Mouse (Mus musculus): Measurements from ENCODE around the gene Tbcel. TPM values are rescaled to one million over a fixed set of nuclear protein-coding genes. Genes with fewer than 3 reads are reported as not detected.

Tbcel gene
- polyA plus RNA-seq, 1 experiment from 2014 or later = 5.3 TPM

GRCm38 (mm10) chr9:42484667-42485066, 22.9 kb downstream of the Tbcel start:
- Histone ChIP-seq H3K36me3 (no peaks in the 10 kb centered on the region), H3K9ac (replicated peaks) (no peak overlapping the region), H3K9me3 (no peaks in the 10 kb centered on the region), H3K4me2 (no peak overlapping the region), H3K4me3 (replicated peaks) (no peak overlapping the region), H3K4me1 (replicated peaks) (no peaks in the 10 kb centered on the region), H3K27me3 (no peaks in the 10 kb centered on the region), H3K27ac (no peak overlapping the region)
- 85% methylated on average over 1 of the region's 1 CpGs for WGBS
- no peak for ATAC-seq (ENCODE audit: insufficient number of reproducible peaks, insufficient read depth, low FRiP score, low TSS enrichment, low read depth)

GRCm38 (mm10) chr9:42482944-42483343, 24.7 kb downstream of the Tbcel start:
- Histone ChIP-seq H3K9ac (replicated peaks) (no peak overlapping the region), H3K4me3 (replicated peaks) (no peak overlapping the region), H3K4me2 (no peak overlapping the region), H3K36me3 (no peaks in the 10 kb centered on the region), H3K27ac (no peak overlapping the region), H3K4me1 (replicated peaks) (no peaks in the 10 kb centered on the region), H3K27me3 (no peaks in the 10 kb centered on the region), H3K9me3 (no peaks in the 10 kb centered on the region)
- 86% methylated on average over 1 of the region's 1 CpGs for WGBS
- ATAC-seq (ENCODE audit: insufficient number of reproducible peaks, insufficient read depth, low FRiP score, low TSS enrichment, low read depth) = no peak

GRCm38 (mm10) chr9:42476166-42476565, 31.4 kb downstream of the Tbcel start:
- Histone ChIP-seq H3K9ac (replicated peaks) (no peak overlapping the region), H3K27me3 (peaks cover 2% of the 10 kb centered on the region; the same call in 1 of the 2 replicates), H3K9me3 (no peaks in the 10 kb centered on the region), H3K4me2 (no peak overlapping the region), H3K4me1 (replicated peaks) (peaks cover 5% of the 10 kb centered on the region), H3K4me3 (replicated peaks) (no peak overlapping the region), H3K27ac (no peak overlapping the region), H3K36me3 (no peaks in the 10 kb centered on the region)
- ATAC-seq (ENCODE audit: insufficient number of reproducible peaks, insufficient read depth, low FRiP score, low TSS enrichment, low read depth) = no peak
- 86% methylated on average over 4 of the region's 4 CpGs for WGBS

- Histone ChIP-seq H3K27ac (no peak overlapping the region), H3K9ac (replicated peaks) (no peak overlapping the region)
These were observed 33.4 kb downstream of the Tbcel start for GRCm38 (mm10) chr9:42474244-42474643.

GRCm38 (mm10) chr9:42471921-42472747, 35.5 kb downstream of the Tbcel start:
- Histone ChIP-seq H3K9me3 (no peaks in the 10 kb centered on the region), H3K4me2 (peak overlapping the region; percentile 78), H3K27ac (peak overlapping the region; percentile 64), H3K36me3 (peaks cover 9% of the 10 kb centered on the region; the same call in 1 of the 2 replicates), H3K4me1 (replicated peaks) (peaks cover 14% of the 10 kb centered on the region), H3K27me3 (peaks cover 2% of the 10 kb centered on the region; the same call in 1 of the 2 replicates), H3K9ac (replicated peaks) (peak overlapping the region; percentile 89), H3K4me3 (replicated peaks) (peak overlapping the region; percentile 87)
- WGBS = 6% methylated on average over 49 of the region's 49 CpGs
- ATAC-seq (ENCODE audit: insufficient number of reproducible peaks, insufficient read depth, low FRiP score, low TSS enrichment, low read depth) = peak; percentile 88

More at GRCm38 (mm10) chr9:42474244-42474643, 33.4 kb downstream of the Tbcel start:
- no peak for ATAC-seq (ENCODE audit: insufficient number of reproducible peaks, insufficient read depth, low FRiP score, low TSS enrichment, low read depth)
- Histone ChIP-seq H3K4me3 (replicated peaks) (no peak overlapping the region), H3K4me1 (replicated peaks) (peaks cover 8% of the 10 kb centered on the region), H3K4me2 (no peak overlapping the region), H3K9me3 (no peaks in the 10 kb centered on the region), H3K36me3 (peaks cover 8% of the 10 kb centered on the region; the same call in 1 of the 2 replicates), H3K27me3 (peaks cover 2% of the 10 kb centered on the region; the same call in 1 of the 2 replicates)
- 77% methylated on average over 8 of the region's 8 CpGs for WGBS

- Histone ChIP-seq H3K4me3 (replicated peaks) (peak overlapping the region; percentile 87), H3K36me3 (peaks cover 12% of the 10 kb centered on the region; the same call in 1 of the 2 replicates), H3K27ac (no peak overlapping the region), H3K9me3 (no peaks in the 10 kb centered on the region), H3K4me2 (peak overlapping the region; percentile 78), H3K4me1 (replicated peaks) (peaks cover 14% of the 10 kb centered on the region), H3K9ac (replicated peaks) (peak overlapping the region; percentile 89), H3K27me3 (peaks cover 2% of the 10 kb centered on the region; the same call in 1 of the 2 replicates)
- no peak for ATAC-seq (ENCODE audit: insufficient number of reproducible peaks, insufficient read depth, low FRiP score, low TSS enrichment, low read depth)
- 48% methylated on average over 4 of the region's 4 CpGs for WGBS
These were observed 36.4 kb downstream of the Tbcel start for GRCm38 (mm10) chr9:42471214-42471613.

GRCm38 (mm10) chr9:42469323-42469722, 38.3 kb downstream of the Tbcel start:
- no peak for ATAC-seq (ENCODE audit: insufficient number of reproducible peaks, insufficient read depth, low FRiP score, low TSS enrichment, low read depth)
- no peaks in the 10 kb centered on the region for H3K9me3 ChIP-seq
- 95% methylated on average over 15 of the region's 15 CpGs for WGBS
- no peak overlapping the region for H3K9ac ChIP-seq (replicated peaks)
- H3K36me3 ChIP-seq = peaks cover 12% of the 10 kb centered on the region; the same call in 1 of the 2 replicates
- H3K27ac ChIP-seq = no peak overlapping the region
- H3K4me2 ChIP-seq = no peak overlapping the region
- peaks cover 14% of the 10 kb centered on the region for H3K4me1 ChIP-seq (replicated peaks)
- H3K27me3 ChIP-seq = peaks cover 2% of the 10 kb centered on the region; the same call in 1 of the 2 replicates
- H3K4me3 ChIP-seq (replicated peaks) = no peak overlapping the region

GRCm38 (mm10) chr9:42468360-42468759, 39.2 kb downstream of the Tbcel start:
- H3K4me2 ChIP-seq = no peak overlapping the region
- peaks cover 12% of the 10 kb centered on the region; the same call in 1 of the 2 replicates for H3K36me3 ChIP-seq
- no peak overlapping the region for H3K4me3 ChIP-seq (replicated peaks)
- H3K4me1 ChIP-seq (replicated peaks) = peaks cover 14% of the 10 kb centered on the region
- H3K27me3 ChIP-seq = 0 out of 2 replicates have a peak, but pooled peaks cover 2% of the 10 kb centered on the region
- H3K9ac ChIP-seq (replicated peaks) = no peak overlapping the region
- H3K27ac ChIP-seq = no peak overlapping the region
- no peak for ATAC-seq (ENCODE audit: insufficient number of reproducible peaks, insufficient read depth, low FRiP score, low TSS enrichment, low read depth)
- H3K9me3 ChIP-seq = no peaks in the 10 kb centered on the region
- WGBS = 91% methylated on average over 5 of the region's 5 CpGs

GRCm38 (mm10) chr9:42467116-42467815, 40.3 kb downstream of the Tbcel start:
- no peaks in the 10 kb centered on the region for H3K9me3 ChIP-seq
- no peak overlapping the region for H3K4me3 ChIP-seq (replicated peaks)
- no peak overlapping the region for H3K27ac ChIP-seq
- no peaks in the 10 kb centered on the region for H3K27me3 ChIP-seq
- no peak for ATAC-seq (ENCODE audit: insufficient number of reproducible peaks, insufficient read depth, low FRiP score, low TSS enrichment, low read depth)
- H3K36me3 ChIP-seq = peaks cover 12% of the 10 kb centered on the region; the same call in 1 of the 2 replicates
- WGBS = 56% methylated on average over 12 of the region's 12 CpGs
- no peak overlapping the region for H3K9ac ChIP-seq (replicated peaks)
- H3K4me1 ChIP-seq (replicated peaks) = peaks cover 14% of the 10 kb centered on the region
- no peak overlapping the region for H3K4me2 ChIP-seq

- Histone ChIP-seq H3K4me3 (replicated peaks) (no peak overlapping the region), H3K27me3 (no peaks in the 10 kb centered on the region), H3K4me2 (no peak overlapping the region), H3K36me3 (peaks cover 12% of the 10 kb centered on the region; the same call in 1 of the 2 replicates), H3K27ac (no peak overlapping the region), H3K9ac (replicated peaks) (no peak overlapping the region), H3K9me3 (no peaks in the 10 kb centered on the region), H3K4me1 (replicated peaks) (peaks cover 21% of the 10 kb centered on the region)
- 75% methylated on average over 5 of the region's 5 CpGs for WGBS
- ATAC-seq (ENCODE audit: insufficient number of reproducible peaks, insufficient read depth, low FRiP score, low TSS enrichment, low read depth) = no peak
These were observed 41.9 kb downstream of the Tbcel start for GRCm38 (mm10) chr9:42465661-42466091.

- 92% methylated on average over 9 of the region's 9 CpGs for WGBS
- no peaks in the 10 kb centered on the region for H3K27me3 ChIP-seq
These were observed 43.4 kb downstream of the Tbcel start for GRCm38 (mm10) chr9:42464181-42464580.

More at GRCm38 (mm10) chr9:42464181-42464580, 43.4 kb downstream of the Tbcel start:
- Histone ChIP-seq H3K36me3 (peaks cover 4% of the 10 kb centered on the region; the same call in 1 of the 2 replicates), H3K4me3 (replicated peaks) (no peak overlapping the region), H3K4me1 (replicated peaks) (peaks cover 26% of the 10 kb centered on the region), H3K27ac (no peak overlapping the region), H3K9ac (replicated peaks) (no peak overlapping the region), H3K9me3 (no peaks in the 10 kb centered on the region), H3K4me2 (no peak overlapping the region)
- ATAC-seq (ENCODE audit: insufficient number of reproducible peaks, insufficient read depth, low FRiP score, low TSS enrichment, low read depth) = no peak
